Mouse (Mus musculus): ENCODE results near the gene Sh3bp5. TPM values are rescaled to one million over a fixed set of nuclear protein-coding genes. Genes with fewer than 3 reads are reported as not detected.

The Sh3bp5 gene
- polyA plus RNA-seq, 1 experiment: 10.7 TPM

GRCm38 (mm10) chr14:31420135-31420534 is 15.7 kb downstream of the Sh3bp5 start:
- TF ChIP-seq POLR2A (IDR thresholded peaks at IDR 0.05; ENCODE audit: control insufficient read depth, extremely low read depth, insufficient read depth, low read length, poor library complexity) (no peak), CTCF (IDR thresholded peaks at IDR 0.05; ENCODE audit: borderline replicate concordance, control insufficient read depth, extremely low read depth, insufficient read depth, low read length, poor library complexity) (no peak)
- no peak overlapping the region for H3K27ac ChIP-seq (ENCODE audit: control insufficient read depth, insufficient read depth, low read length)
- H3K4me1 ChIP-seq (replicated peaks; ENCODE audit: control insufficient read depth, insufficient read depth, low read length): peaks cover 21% of the 10 kb centered on the region
- no peaks in the 10 kb centered on the region for H3K27me3 ChIP-seq (ENCODE audit: control insufficient read depth, insufficient read depth, low read length)
- H3K36me3 ChIP-seq (ENCODE audit: control insufficient read depth, insufficient read depth, low read length): no peaks in the 10 kb centered on the region
- WGBS: 72% methylated on average over 8 of the region's 8 CpGs
- no peak for DNase-seq
- H3K4me3 ChIP-seq (ENCODE audit: control insufficient read depth, insufficient read depth, low read length): no peak overlapping the region

GRCm38 (mm10) chr14:31419279-31419678 is 16.6 kb downstream of the Sh3bp5 start:
- DNase-seq: no peak
- Histone ChIP-seq H3K36me3 (ENCODE audit: control insufficient read depth, insufficient read depth, low read length) (no peaks in the 10 kb centered on the region), H3K4me3 (ENCODE audit: control insufficient read depth, insufficient read depth, low read length) (no peak overlapping the region), H3K4me1 (replicated peaks; ENCODE audit: control insufficient read depth, insufficient read depth, low read length) (peaks cover 30% of the 10 kb centered on the region), H3K27me3 (ENCODE audit: control insufficient read depth, insufficient read depth, low read length) (no peaks in the 10 kb centered on the region), H3K27ac (ENCODE audit: control insufficient read depth, insufficient read depth, low read length) (no peak overlapping the region)
- WGBS: 87% methylated on average over 4 of the region's 4 CpGs
- no peak for TF ChIP-seq CTCF (IDR thresholded peaks at IDR 0.05; ENCODE audit: borderline replicate concordance, control insufficient read depth, extremely low read depth, insufficient read depth, low read length, poor library complexity)
- TF ChIP-seq POLR2A (IDR thresholded peaks at IDR 0.05; ENCODE audit: control insufficient read depth, extremely low read depth, insufficient read depth, low read length, poor library complexity): no peak

DNA sequence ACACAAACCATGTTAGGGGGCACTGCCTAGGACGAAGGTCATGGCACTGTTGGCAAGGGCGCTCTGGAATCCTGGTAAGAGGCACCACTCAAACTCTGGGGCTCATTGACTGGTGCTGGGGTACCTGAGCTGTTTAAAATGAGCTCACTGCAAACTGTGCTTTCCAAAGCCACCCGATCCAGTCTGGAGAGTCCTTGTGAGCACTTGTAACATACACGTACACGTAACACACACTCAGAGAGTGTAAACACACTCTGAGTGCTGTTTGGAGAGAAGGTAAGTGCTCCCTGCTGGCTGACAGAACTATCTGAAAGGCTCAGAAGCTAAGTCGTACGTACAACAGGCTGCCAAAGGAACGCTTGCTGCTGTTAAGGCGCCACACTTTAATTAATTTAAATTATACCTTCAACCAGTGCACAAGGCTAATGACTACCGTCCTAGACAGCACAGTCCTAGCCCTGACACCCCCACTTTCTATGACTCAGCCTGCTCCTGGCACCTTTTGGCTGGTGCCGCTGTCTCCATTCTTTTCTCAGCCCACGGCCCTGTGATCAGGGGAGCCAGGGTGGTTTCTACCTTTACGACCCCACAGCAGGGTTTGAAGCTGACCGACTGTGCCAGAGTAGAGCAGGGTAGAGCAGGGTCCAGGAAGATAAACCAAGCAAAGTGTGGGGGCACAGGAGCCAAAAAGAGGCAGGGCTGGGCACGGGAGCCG is 18.9 kb downstream of the Sh3bp5 start:
- WGBS: 92% methylated on average over 16 of the region's 16 CpGs

DNA sequence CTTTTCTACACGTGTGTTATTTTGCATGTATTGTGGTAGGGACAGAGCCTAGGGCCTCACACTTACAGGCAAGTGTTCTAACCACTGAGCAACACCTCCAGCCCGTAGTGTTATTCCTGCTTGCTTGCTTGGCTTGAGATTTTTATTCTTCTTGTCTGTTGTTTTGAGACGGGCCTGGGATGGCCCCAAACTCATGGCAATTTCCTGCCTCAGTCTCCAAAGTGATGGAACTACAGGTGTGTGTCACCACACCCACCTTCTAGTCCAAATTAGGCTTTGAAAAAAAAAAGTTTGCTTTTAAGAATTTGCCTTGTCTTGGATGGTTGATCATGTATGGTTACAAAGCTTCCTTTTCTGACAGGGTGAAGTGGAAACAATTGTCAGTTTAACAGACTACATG is 19.5 kb downstream of the Sh3bp5 start:
- no peaks in the 10 kb centered on the region for H3K36me3 ChIP-seq (ENCODE audit: control insufficient read depth, insufficient read depth, low read length)
- DNase-seq: no peak
- no peaks in the 10 kb centered on the region for H3K27me3 ChIP-seq (ENCODE audit: control insufficient read depth, insufficient read depth, low read length)
- H3K4me3 ChIP-seq (ENCODE audit: control insufficient read depth, insufficient read depth, low read length): no peak overlapping the region
- no peak for TF ChIP-seq POLR2A (IDR thresholded peaks at IDR 0.05; ENCODE audit: control insufficient read depth, extremely low read depth, insufficient read depth, low read length, poor library complexity)
- no peak for TF ChIP-seq CTCF (IDR thresholded peaks at IDR 0.05; ENCODE audit: borderline replicate concordance, control insufficient read depth, extremely low read depth, insufficient read depth, low read length, poor library complexity)
- H3K4me1 ChIP-seq (replicated peaks; ENCODE audit: control insufficient read depth, insufficient read depth, low read length): peaks cover 38% of the 10 kb centered on the region
- WGBS: 77% methylated on average over 3 of the region's 3 CpGs
- H3K27ac ChIP-seq (ENCODE audit: control insufficient read depth, insufficient read depth, low read length): no peak overlapping the region

More for the DNA sequence above, 18.9 kb downstream of the Sh3bp5 start:
- Histone ChIP-seq H3K36me3 (ENCODE audit: control insufficient read depth, insufficient read depth, low read length) (no peaks in the 10 kb centered on the region), H3K27ac (ENCODE audit: control insufficient read depth, insufficient read depth, low read length) (no peak overlapping the region), H3K27me3 (ENCODE audit: control insufficient read depth, insufficient read depth, low read length) (no peaks in the 10 kb centered on the region), H3K4me1 (replicated peaks; ENCODE audit: control insufficient read depth, insufficient read depth, low read length) (peaks cover 38% of the 10 kb centered on the region), H3K4me3 (ENCODE audit: control insufficient read depth, insufficient read depth, low read length) (no peak overlapping the region)
- no peak for DNase-seq
- TF ChIP-seq POLR2A (IDR thresholded peaks at IDR 0.05; ENCODE audit: control insufficient read depth, extremely low read depth, insufficient read depth, low read length, poor library complexity): no peak
- TF ChIP-seq CTCF (IDR thresholded peaks at IDR 0.05; ENCODE audit: borderline replicate concordance, control insufficient read depth, extremely low read depth, insufficient read depth, low read length, poor library complexity): no peak

GRCm38 (mm10) chr14:31414967-31415376 is 20.9 kb downstream of the Sh3bp5 start:
- H3K4me1 ChIP-seq (replicated peaks; ENCODE audit: control insufficient read depth, insufficient read depth, low read length): peaks cover 44% of the 10 kb centered on the region
- no peaks in the 10 kb centered on the region for H3K27me3 ChIP-seq (ENCODE audit: control insufficient read depth, insufficient read depth, low read length)
- TF ChIP-seq CTCF (IDR thresholded peaks at IDR 0.05; ENCODE audit: borderline replicate concordance, control insufficient read depth, extremely low read depth, insufficient read depth, low read length, poor library complexity) (no peak), POLR2A (IDR thresholded peaks at IDR 0.05; ENCODE audit: control insufficient read depth, extremely low read depth, insufficient read depth, low read length, poor library complexity) (no peak)
- WGBS: 70% methylated on average over 7 of the region's 7 CpGs
- H3K4me3 ChIP-seq (ENCODE audit: control insufficient read depth, insufficient read depth, low read length): no peak overlapping the region
- H3K27ac ChIP-seq (ENCODE audit: control insufficient read depth, insufficient read depth, low read length): peak overlapping the region; percentile 35; the same call in 1 of the 2 replicates
- no peaks in the 10 kb centered on the region for H3K36me3 ChIP-seq (ENCODE audit: control insufficient read depth, insufficient read depth, low read length)
- DNase-seq: no peak

- Histone ChIP-seq H3K27me3 (ENCODE audit: control insufficient read depth, insufficient read depth, low read length) (no peaks in the 10 kb centered on the region), H3K27ac (ENCODE audit: control insufficient read depth, insufficient read depth, low read length) (peak overlapping the region; percentile 35), H3K4me3 (ENCODE audit: control insufficient read depth, insufficient read depth, low read length) (no peak overlapping the region), H3K36me3 (ENCODE audit: control insufficient read depth, insufficient read depth, low read length) (no peaks in the 10 kb centered on the region), H3K4me1 (replicated peaks; ENCODE audit: control insufficient read depth, insufficient read depth, low read length) (peaks cover 44% of the 10 kb centered on the region)
- DNase-seq: peak; percentile 11
- TF ChIP-seq CTCF (IDR thresholded peaks at IDR 0.05; ENCODE audit: borderline replicate concordance, control insufficient read depth, extremely low read depth, insufficient read depth, low read length, poor library complexity): no peak
- no peak for TF ChIP-seq POLR2A (IDR thresholded peaks at IDR 0.05; ENCODE audit: control insufficient read depth, extremely low read depth, insufficient read depth, low read length, poor library complexity)
- WGBS: 35% methylated on average over 10 of the region's 10 CpGs
Observed at GRCm38 (mm10) chr14:31414235-31414966, 21.5 kb downstream of the Sh3bp5 start.

All from thymus, adult 2 months (tissue).